Mouse (Mus musculus): ENCODE measurements around the gene Erich4. TPM values are rescaled to one million over a fixed set of nuclear protein-coding genes. Genes with fewer than 3 reads are reported as not detected.

Erich4 gene
- polyA plus RNA-seq, 1 experiment from 2014 or later, result 11.2 TPM

GRCm38 (mm10) chr7:25649839-25650238, 34.1 kb upstream of the Erich4 start:
- no peaks in the 10 kb centered on the region for H3K36me3 ChIP-seq (ENCODE audit: insufficient read depth, low read length)
- no peak overlapping the region for H3K27ac ChIP-seq
- H3K9ac ChIP-seq (ENCODE audit: low read depth, low read length), result no peak overlapping the region
- WGBS, result 76% methylated on average over 5 of the region's 5 CpGs
- no peak for ATAC-seq (replicated peaks; ENCODE audit: low FRiP score, low read depth)
- no peak for DNase-seq (ENCODE audit: low spot score)
- H3K4me1 ChIP-seq (replicated peaks; ENCODE audit: insufficient read depth, low read length), result no peaks in the 10 kb centered on the region
- TF ChIP-seq CTCF (IDR thresholded peaks at IDR 0.05; ENCODE audit: low read depth), result no peak
- H3K27me3 ChIP-seq (ENCODE audit: insufficient read depth, low read length), result no peaks in the 10 kb centered on the region
- H3K4me3 ChIP-seq (replicated peaks; ENCODE audit: low read depth, low read length), result no peak overlapping the region
- H3K4me2 ChIP-seq (ENCODE audit: low read length), result no peak overlapping the region
- no peaks in the 10 kb centered on the region for H3K9me3 ChIP-seq (replicated peaks; ENCODE audit: low read length)

DNA sequence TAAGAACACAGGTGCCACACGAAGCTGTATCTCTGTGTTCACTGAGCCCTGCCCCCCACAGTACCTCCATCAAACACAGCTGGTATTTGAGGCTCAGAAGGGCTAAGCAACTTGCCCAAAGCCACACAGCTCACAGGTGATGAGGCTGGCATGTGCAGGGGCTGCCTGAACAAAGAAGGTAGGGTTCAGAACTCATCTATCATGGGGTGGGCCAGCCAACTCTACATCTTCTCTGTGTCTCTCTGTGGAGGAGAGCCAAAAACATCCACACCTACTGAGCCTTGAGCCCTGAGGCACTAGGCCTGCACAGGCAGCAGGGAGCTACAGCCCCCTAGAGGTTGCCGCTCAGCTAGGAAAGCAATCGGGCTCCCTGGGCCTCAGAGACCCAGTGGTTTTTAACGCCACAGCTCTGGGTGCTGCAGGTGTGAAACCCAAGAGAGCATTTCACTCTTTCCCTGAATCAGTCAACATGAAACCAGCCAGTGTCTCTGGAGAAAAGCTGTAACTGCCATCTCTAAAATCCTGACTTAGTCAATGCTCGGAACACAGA, 32.0 kb upstream of the Erich4 start:
- H3K4me3 ChIP-seq (replicated peaks; ENCODE audit: low read depth, low read length), result no peak overlapping the region
- no peak overlapping the region for H3K9ac ChIP-seq (ENCODE audit: low read depth, low read length)
- no peaks in the 10 kb centered on the region for H3K9me3 ChIP-seq (replicated peaks; ENCODE audit: low read length)
- H3K27me3 ChIP-seq (ENCODE audit: insufficient read depth, low read length), result no peaks in the 10 kb centered on the region
- WGBS, result 47% methylated on average over 5 of the region's 5 CpGs
- H3K36me3 ChIP-seq (ENCODE audit: insufficient read depth, low read length), result no peaks in the 10 kb centered on the region
- ATAC-seq (replicated peaks; ENCODE audit: low FRiP score, low read depth), result no peak
- no peak for DNase-seq (ENCODE audit: low spot score)
- H3K4me2 ChIP-seq (ENCODE audit: low read length), result no peak overlapping the region
- H3K4me1 ChIP-seq (replicated peaks; ENCODE audit: insufficient read depth, low read length), result no peaks in the 10 kb centered on the region
- no peak overlapping the region for H3K27ac ChIP-seq
- TF ChIP-seq CTCF (IDR thresholded peaks at IDR 0.05; ENCODE audit: low read depth), result peak; percentile 33; the same call in 1 of the 2 replicates

GRCm38 (mm10) chr7:25645074-25645473, 29.4 kb upstream of the Erich4 start:
- DNase-seq (ENCODE audit: low spot score) (no peak), ATAC-seq (replicated peaks; ENCODE audit: low FRiP score, low read depth) (peak; percentile 72)
- H3K27me3 ChIP-seq (ENCODE audit: insufficient read depth, low read length), result no peaks in the 10 kb centered on the region
- no peaks in the 10 kb centered on the region for H3K4me1 ChIP-seq (replicated peaks; ENCODE audit: insufficient read depth, low read length)
- 34% methylated on average over 14 of the region's 14 CpGs for WGBS
- H3K36me3 ChIP-seq (ENCODE audit: insufficient read depth, low read length), result no peaks in the 10 kb centered on the region
- H3K27ac ChIP-seq, result no peak overlapping the region
- H3K9me3 ChIP-seq (replicated peaks; ENCODE audit: low read length), result no peaks in the 10 kb centered on the region
- no peak overlapping the region for H3K4me2 ChIP-seq (ENCODE audit: low read length)
- TF ChIP-seq CTCF (IDR thresholded peaks at IDR 0.05; ENCODE audit: low read depth), result no peak
- H3K9ac ChIP-seq (ENCODE audit: low read depth, low read length), result no peak overlapping the region
- H3K4me3 ChIP-seq (replicated peaks; ENCODE audit: low read depth, low read length), result no peak overlapping the region

DNA sequence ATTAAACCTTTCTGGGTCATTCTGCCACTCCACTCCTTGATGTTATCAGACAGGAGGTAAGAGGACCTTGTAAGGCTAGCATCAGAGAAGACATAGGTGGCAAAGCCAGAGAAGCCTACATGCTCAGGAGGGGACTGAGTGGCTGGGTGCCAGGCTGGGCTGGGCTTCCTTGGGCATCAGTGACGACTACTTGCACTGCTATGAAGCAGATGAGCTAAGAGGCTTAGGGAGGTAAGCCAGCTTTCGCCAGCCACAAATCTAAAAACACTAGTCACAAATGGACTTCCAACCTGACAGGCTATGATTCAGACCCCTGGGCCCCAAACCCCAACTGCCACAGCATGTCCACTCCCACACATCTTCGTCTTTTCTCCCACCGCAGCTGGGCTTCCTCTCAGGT, 28.9 kb upstream of the Erich4 start:
- no peak for TF ChIP-seq CTCF (IDR thresholded peaks at IDR 0.05; ENCODE audit: low read depth)
- DNase-seq (ENCODE audit: low spot score), result no peak
- Histone ChIP-seq H3K4me2 (ENCODE audit: low read length) (no peak overlapping the region), H3K36me3 (ENCODE audit: insufficient read depth, low read length) (no peaks in the 10 kb centered on the region), H3K9me3 (replicated peaks; ENCODE audit: low read length) (no peaks in the 10 kb centered on the region), H3K4me1 (replicated peaks; ENCODE audit: insufficient read depth, low read length) (no peaks in the 10 kb centered on the region), H3K9ac (ENCODE audit: low read depth, low read length) (no peak overlapping the region), H3K4me3 (replicated peaks; ENCODE audit: low read depth, low read length) (no peak overlapping the region), H3K27me3 (ENCODE audit: insufficient read depth, low read length) (no peaks in the 10 kb centered on the region), H3K27ac (no peak overlapping the region)
- WGBS, result 41% methylated on average over 4 of the region's 4 CpGs
- ATAC-seq (replicated peaks; ENCODE audit: low FRiP score, low read depth), result no peak

DNA sequence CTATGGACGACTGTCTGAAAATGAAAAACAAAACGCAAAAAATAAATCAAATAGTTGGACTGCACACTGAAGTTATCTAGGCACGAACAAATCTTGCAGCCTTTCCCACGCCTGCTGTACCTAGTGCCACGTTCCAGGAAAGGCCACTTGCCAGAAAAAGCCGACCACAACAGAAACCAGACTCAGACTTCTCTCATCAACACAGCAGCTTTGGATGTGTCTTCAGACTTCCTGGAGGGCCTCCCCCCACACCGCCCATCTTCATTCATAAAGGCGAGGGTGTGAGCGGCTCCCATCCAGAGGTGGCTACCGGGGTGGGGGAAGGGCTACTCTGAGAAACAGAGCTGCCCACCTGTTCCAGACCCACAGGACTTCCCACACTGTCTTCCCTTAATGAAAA, 28.4 kb upstream of the Erich4 start:
- no peaks in the 10 kb centered on the region for H3K9me3 ChIP-seq (replicated peaks; ENCODE audit: low read length)
- DNase-seq (ENCODE audit: low spot score) (no peak), ATAC-seq (replicated peaks; ENCODE audit: low FRiP score, low read depth) (no peak)
- no peak overlapping the region for H3K27ac ChIP-seq
- WGBS, result 79% methylated on average over 10 of the region's 10 CpGs
- H3K4me3 ChIP-seq (replicated peaks; ENCODE audit: low read depth, low read length), result no peak overlapping the region
- H3K27me3 ChIP-seq (ENCODE audit: insufficient read depth, low read length), result no peaks in the 10 kb centered on the region
- no peak for TF ChIP-seq CTCF (IDR thresholded peaks at IDR 0.05; ENCODE audit: low read depth)
- H3K4me2 ChIP-seq (ENCODE audit: low read length), result no peak overlapping the region
- H3K9ac ChIP-seq (ENCODE audit: low read depth, low read length), result no peak overlapping the region
- H3K4me1 ChIP-seq (replicated peaks; ENCODE audit: insufficient read depth, low read length), result no peaks in the 10 kb centered on the region
- H3K36me3 ChIP-seq (ENCODE audit: insufficient read depth, low read length), result no peaks in the 10 kb centered on the region

DNA sequence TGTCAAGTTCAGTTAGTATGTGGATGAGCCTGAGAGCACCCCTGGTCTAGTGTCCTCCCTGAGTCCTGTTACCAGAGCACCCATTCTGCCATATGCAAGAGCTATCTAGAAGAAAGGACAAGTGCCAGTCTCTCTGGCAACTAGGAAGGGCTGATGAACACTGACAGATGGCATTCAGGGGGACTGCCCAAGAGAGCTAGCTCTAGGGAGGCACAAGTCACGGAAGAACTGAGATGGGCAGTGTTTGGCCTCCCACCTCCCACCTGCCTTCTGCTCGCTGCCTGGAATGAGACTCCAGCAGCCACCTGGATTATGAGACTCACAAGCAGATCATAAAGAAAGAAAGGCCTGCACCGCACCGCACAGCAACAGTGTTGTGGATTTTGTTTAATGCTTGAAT, 24.1 kb upstream of the Erich4 start:
- H3K36me3 ChIP-seq (ENCODE audit: insufficient read depth, low read length), result peaks cover 13% of the 10 kb centered on the region

DNA sequence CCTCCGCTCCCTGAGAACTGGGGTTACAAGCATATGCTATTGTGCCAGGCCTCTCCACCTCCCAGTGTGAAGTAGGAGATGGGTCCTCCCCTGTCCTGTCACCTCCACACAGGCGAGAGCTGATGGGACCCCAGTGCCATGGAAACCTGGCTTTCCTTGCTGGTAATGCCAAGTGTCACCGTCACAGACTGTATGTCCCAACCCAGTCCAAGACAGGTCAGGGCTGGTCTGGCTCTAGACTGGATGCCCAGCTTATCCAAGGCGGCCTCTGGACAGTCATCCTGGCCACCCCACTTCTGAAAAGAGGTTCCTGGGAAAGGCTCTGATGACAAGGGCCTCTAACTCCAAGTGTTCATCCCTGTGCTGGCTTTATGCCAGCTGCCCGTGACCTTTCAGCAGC, 21.4 kb upstream of the Erich4 start:
- no peaks in the 10 kb centered on the region for H3K9me3 ChIP-seq (replicated peaks; ENCODE audit: low read length)
- no peak overlapping the region for H3K4me3 ChIP-seq (replicated peaks; ENCODE audit: low read depth, low read length)
- no peak overlapping the region for H3K4me2 ChIP-seq (ENCODE audit: low read length)
- WGBS, result 91% methylated on average over 5 of the region's 5 CpGs
- H3K4me1 ChIP-seq (replicated peaks; ENCODE audit: insufficient read depth, low read length), result no peaks in the 10 kb centered on the region
- no peak for TF ChIP-seq CTCF (IDR thresholded peaks at IDR 0.05; ENCODE audit: low read depth)
- H3K27ac ChIP-seq, result no peak overlapping the region
- no peaks in the 10 kb centered on the region for H3K27me3 ChIP-seq (ENCODE audit: insufficient read depth, low read length)
- no peak overlapping the region for H3K9ac ChIP-seq (ENCODE audit: low read depth, low read length)
- H3K36me3 ChIP-seq (ENCODE audit: insufficient read depth, low read length), result peaks cover 24% of the 10 kb centered on the region
- ATAC-seq (replicated peaks; ENCODE audit: low FRiP score, low read depth), result no peak
- no peak for DNase-seq (ENCODE audit: low spot score)

More for the DNA sequence above, 24.1 kb upstream of the Erich4 start:
- Histone ChIP-seq H3K27me3 (ENCODE audit: insufficient read depth, low read length) (no peaks in the 10 kb centered on the region), H3K9me3 (replicated peaks; ENCODE audit: low read length) (no peaks in the 10 kb centered on the region), H3K4me1 (replicated peaks; ENCODE audit: insufficient read depth, low read length) (no peaks in the 10 kb centered on the region), H3K27ac (no peak overlapping the region), H3K9ac (ENCODE audit: low read depth, low read length) (no peak overlapping the region), H3K4me2 (ENCODE audit: low read length) (no peak overlapping the region), H3K4me3 (replicated peaks; ENCODE audit: low read depth, low read length) (no peak overlapping the region)
- no peak for TF ChIP-seq CTCF (IDR thresholded peaks at IDR 0.05; ENCODE audit: low read depth)
- 81% methylated on average over 4 of the region's 4 CpGs for WGBS
- no peak for DNase-seq (ENCODE audit: low spot score)
- no peak for ATAC-seq (replicated peaks; ENCODE audit: low FRiP score, low read depth)

Measured in kidney, postnatal 0 days (tissue).